Mouse (Mus musculus): ENCODE data around the gene Macrod2.

DNA sequence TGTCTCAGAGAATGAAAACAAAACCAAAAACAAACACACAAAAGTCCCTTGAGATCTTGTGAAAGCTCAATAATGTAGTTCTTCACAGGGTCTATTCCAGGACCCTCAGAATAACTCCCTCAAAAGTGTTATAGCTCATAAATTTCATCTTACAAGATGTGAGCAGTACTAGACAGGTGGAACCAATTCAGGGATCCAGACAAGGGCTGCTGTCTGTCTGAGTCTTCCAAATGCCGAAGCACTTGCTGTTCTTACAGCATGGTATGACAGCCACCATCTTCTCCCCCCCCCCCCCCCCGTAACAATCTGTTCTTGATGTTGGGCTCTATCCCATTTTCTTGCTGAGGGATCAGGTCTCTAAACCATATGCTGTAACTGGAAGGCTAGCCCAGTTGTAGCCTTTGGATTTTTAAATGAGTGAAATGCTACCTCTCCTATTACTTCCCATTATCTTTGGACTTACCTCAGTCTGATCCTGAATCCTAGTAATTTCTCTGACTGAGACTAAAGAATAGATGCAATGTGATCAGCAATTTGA, 1468.6 kb downstream of the Macrod2 start:
- no peak for TF ChIP-seq CTCF (IDR thresholded peaks at IDR 0.05; ENCODE audit: control insufficient read depth, insufficient read depth, insufficient read length)
- TF ChIP-seq MAX (IDR thresholded peaks at IDR 0.05) = no peak
- no peak for TF ChIP-seq USF1 (IDR thresholded peaks at IDR 0.05; ENCODE audit: low read depth)
- no peak for TF ChIP-seq MYOG (IDR thresholded peaks at IDR 0.05; ENCODE audit: control insufficient read depth, extremely low read depth, insufficient read length)

All from C2C12 (cell line).